Mouse (Mus musculus) intestine, embryonic 14.5 days (tissue): ENCODE data around the gene Iqcj. TPM values are rescaled to one million over a fixed set of nuclear protein-coding genes. Genes with fewer than 3 reads are reported as not detected.

Experiments used
- ATAC-seq: fragments of 200-750 bp; cut with Nextera tagmentation; replicated peaks from 2 replicates; pipeline ENCODE4 v1.8.0; 2017; ENCODE audit warnings: low read depth, moderate number of reproducible peaks, moderate TSS enrichment, moderate library complexity; ENCODE audit not compliant: low FRiP score, low TSS enrichment
- DNase-seq: peaks from one replicate; pipeline ENCODE4 v3.0.0-alpha.2; 2018; ENCODE audit warnings: low spot score
- H3K27ac ChIP-seq: fragments of 300-500 bp; sonication (generic); 2 replicates; pipeline ENCODE4 v1.5.1; 2014; ENCODE audit warnings: low read depth, mild to moderate bottlenecking, control low read depth
- H3K27me3 ChIP-seq: fragments of 300-500 bp; sonication (generic); replicated peaks from 2 replicates; pipeline ENCODE4 v1.6.1; 2014; ENCODE audit warnings: low read length, control low read depth; ENCODE audit not compliant: control insufficient read depth, insufficient read depth
- H3K36me3 ChIP-seq: fragments of 300-500 bp; sonication (generic); 2 replicates; pipeline ENCODE4 v1.6.1; 2014; ENCODE audit warnings: low read length, control low read depth; ENCODE audit not compliant: control insufficient read depth, insufficient read depth
- H3K4me1 ChIP-seq: fragments of 300-500 bp; sonication (generic); replicated peaks from 2 replicates; pipeline ENCODE4 v1.6.1; 2014; ENCODE audit warnings: low read length, control low read depth, mixed read lengths; ENCODE audit not compliant: control insufficient read depth, insufficient read depth
- H3K4me2 ChIP-seq: fragments of 300-500 bp; sonication (generic); 2 replicates; pipeline ENCODE4 v1.6.1; 2014; ENCODE audit warnings: low read length
- H3K4me3 ChIP-seq: fragments of 300-500 bp; sonication (generic); 2 replicates; pipeline ENCODE4 v1.5.1; 2014; ENCODE audit warnings: low read depth, low read length, control low read depth, mixed read lengths
- H3K9ac ChIP-seq: fragments of 300-500 bp; sonication (generic); 2 replicates; pipeline ENCODE4 v1.6.1; 2014; ENCODE audit warnings: mild to moderate bottlenecking, low read length
- H3K9me3 ChIP-seq: fragments of 300-500 bp; sonication (generic); 2 replicates; pipeline ENCODE4 v1.6.1; 2016; ENCODE audit warnings: low read length, control low read depth; ENCODE audit not compliant: control insufficient read depth
- WGBS: fragments of 180-500 bp; shearing (Covaris S2); extraction: QIAGEN DNeasy Blood & Tissue Kit; methylation state at CpG from one replicate; pipeline ENCODE4 v1.1.7; 2014; 5-methylcytosine and 5-hydroxymethylcytosine counted together
- polyA plus RNA-seq: library from polyadenylated mRNA; unstranded; fragments of >200 nt; fragmentation: Nextera tagmentation; extraction: Ambion mirVana; gene quantifications from 2 replicates; pipeline ENCODE4 v1.2.1, GENCODE M21; 2014

The Iqcj gene
- polyA plus RNA-seq, 1 experiment from 2014 or later = not detected

DNA sequence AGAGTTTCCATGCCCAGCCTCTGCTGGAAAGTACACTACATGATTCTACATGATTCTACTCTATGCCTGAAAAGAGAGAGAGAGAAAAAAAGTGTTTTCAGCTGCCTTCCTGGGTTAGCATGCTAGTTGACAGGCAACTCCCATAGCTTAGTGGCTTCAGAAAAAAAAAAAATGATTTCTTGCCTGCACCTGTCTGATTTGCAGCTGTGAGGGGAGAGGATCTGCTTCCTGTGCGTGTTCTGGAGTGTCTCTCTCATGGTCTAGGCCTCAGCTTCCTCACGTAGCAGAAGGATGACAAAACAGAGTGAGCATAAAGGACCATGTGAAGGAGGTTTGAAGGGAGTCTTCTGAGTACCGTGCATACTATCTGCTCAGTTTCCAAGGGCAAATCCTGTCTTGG lies 39.9 kb downstream of the Iqcj start:
- Histone ChIP-seq H3K9ac (no peak overlapping the region), H3K27me3 (no peaks in the 10 kb centered on the region), H3K36me3 (no peaks in the 10 kb centered on the region), H3K4me3 (no peak overlapping the region), H3K4me1 (no peaks in the 10 kb centered on the region), H3K27ac (no peak overlapping the region), H3K9me3 (no peaks in the 10 kb centered on the region), H3K4me2 (no peak overlapping the region)
- no peak for ATAC-seq
- no peak for DNase-seq
- 72% methylated on average over 3 of the region's 3 CpGs for WGBS

DNA sequence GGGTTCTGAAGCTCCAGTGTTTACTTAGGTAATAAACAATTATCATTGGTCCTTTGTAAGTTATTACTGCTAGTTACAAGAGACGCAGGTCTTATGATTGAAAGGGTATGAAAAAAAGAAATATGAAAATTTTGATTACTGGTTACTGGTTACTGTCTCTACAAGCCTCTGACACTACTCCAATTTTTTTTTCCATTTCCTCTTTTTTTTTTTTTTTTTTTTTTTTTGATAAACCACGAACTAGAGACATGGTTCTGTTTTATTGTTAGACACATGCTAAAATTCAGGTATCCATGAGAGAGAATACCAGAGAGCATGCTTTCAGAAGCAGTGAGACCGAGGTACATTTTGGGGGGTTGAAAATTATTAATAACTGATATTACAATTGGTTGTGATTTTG lies 43.8 kb downstream of the Iqcj start:
- no peak for ATAC-seq
- no peak overlapping the region for H3K27ac ChIP-seq
- no peak overlapping the region for H3K9ac ChIP-seq
- no peaks in the 10 kb centered on the region for H3K4me1 ChIP-seq
- H3K4me3 ChIP-seq = no peak overlapping the region
- no peaks in the 10 kb centered on the region for H3K36me3 ChIP-seq
- no peaks in the 10 kb centered on the region for H3K9me3 ChIP-seq
- H3K27me3 ChIP-seq = no peaks in the 10 kb centered on the region
- no peak for DNase-seq
- WGBS = 55% methylated on average over 3 of the region's 3 CpGs
- no peak overlapping the region for H3K4me2 ChIP-seq

GRCm38 (mm10) chr3:67947000-67947399 lies 55.0 kb downstream of the Iqcj start:
- Histone ChIP-seq H3K27ac (no peak overlapping the region), H3K4me3 (no peak overlapping the region), H3K4me1 (no peaks in the 10 kb centered on the region), H3K27me3 (no peaks in the 10 kb centered on the region), H3K9me3 (no peaks in the 10 kb centered on the region), H3K4me2 (no peak overlapping the region), H3K36me3 (no peaks in the 10 kb centered on the region), H3K9ac (no peak overlapping the region)
- DNase-seq (no peak), ATAC-seq (no peak)
- 83% methylated on average over 2 of the region's 2 CpGs for WGBS

- H3K9ac ChIP-seq = no peak overlapping the region
- no peaks in the 10 kb centered on the region for H3K4me1 ChIP-seq
- no peaks in the 10 kb centered on the region for H3K36me3 ChIP-seq
- no peaks in the 10 kb centered on the region for H3K27me3 ChIP-seq
- H3K9me3 ChIP-seq = no peaks in the 10 kb centered on the region
- WGBS = 56% methylated on average over 5 of the region's 5 CpGs
- DNase-seq (no peak), ATAC-seq (no peak)
- H3K4me2 ChIP-seq = no peak overlapping the region
- H3K27ac ChIP-seq = no peak overlapping the region
- H3K4me3 ChIP-seq = no peak overlapping the region
Measured at GRCm38 (mm10) chr3:67952517-67952940, 60.5 kb downstream of the Iqcj start.

DNA sequence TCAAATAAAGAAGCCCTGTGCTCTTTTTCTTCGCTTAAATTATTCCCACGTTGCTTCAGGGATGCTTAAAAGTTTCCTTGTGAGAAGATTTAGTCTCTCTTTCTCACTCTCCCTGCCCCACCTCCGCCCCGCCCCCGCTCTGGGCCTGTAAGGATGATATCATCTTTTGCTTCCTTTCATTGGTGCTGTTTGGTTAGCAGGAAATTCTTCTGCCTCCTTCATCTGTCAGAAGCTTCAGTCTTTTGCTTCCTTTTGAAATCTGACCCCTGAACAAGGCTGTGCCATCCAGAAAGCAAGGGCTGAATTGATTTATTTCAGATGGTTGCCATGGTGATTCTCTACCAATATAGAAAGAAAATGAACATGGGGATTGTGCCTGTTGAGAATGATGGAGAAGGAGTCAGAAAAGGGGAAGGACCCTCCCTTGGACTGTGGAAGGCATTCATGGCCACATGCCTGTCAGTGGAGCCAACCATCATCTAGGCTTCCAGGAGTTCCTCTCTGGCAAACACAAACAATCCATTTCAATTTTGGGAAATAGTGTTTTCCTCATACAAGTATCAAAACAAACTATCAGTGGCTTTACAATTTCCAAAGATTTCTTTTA lies 62.5 kb downstream of the Iqcj start:
- no peak overlapping the region for H3K27ac ChIP-seq
- no peaks in the 10 kb centered on the region for H3K36me3 ChIP-seq
- H3K9ac ChIP-seq = no peak overlapping the region
- no peak overlapping the region for H3K4me3 ChIP-seq
- no peaks in the 10 kb centered on the region for H3K27me3 ChIP-seq
- H3K4me1 ChIP-seq = no peaks in the 10 kb centered on the region
- 34% methylated on average over 5 of the region's 5 CpGs for WGBS
- ATAC-seq = no peak
- no peaks in the 10 kb centered on the region for H3K9me3 ChIP-seq
- DNase-seq = no peak
- no peak overlapping the region for H3K4me2 ChIP-seq

DNA sequence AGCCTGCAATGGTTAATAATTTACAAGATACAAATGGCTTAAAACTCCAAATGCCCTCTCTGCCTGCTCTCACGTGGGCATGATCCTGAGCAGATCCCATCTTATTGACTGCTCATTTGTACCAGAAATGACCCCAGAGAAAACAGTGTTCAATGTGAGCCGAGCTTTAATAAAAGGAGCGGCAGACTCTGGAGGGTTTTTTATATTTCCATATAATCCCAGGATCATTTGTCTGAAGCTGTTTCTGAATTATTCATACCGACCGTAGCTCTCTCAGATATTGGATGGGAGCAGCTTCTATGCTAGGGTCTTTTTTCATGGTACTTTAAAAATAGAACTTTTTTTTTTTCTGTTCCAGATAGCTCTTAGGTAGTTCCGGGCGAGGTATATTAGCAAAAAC lies 67.7 kb downstream of the Iqcj start:
- H3K4me1 ChIP-seq = no peaks in the 10 kb centered on the region
- no peaks in the 10 kb centered on the region for H3K27me3 ChIP-seq
- no peak overlapping the region for H3K4me2 ChIP-seq
- no peak overlapping the region for H3K27ac ChIP-seq
- H3K9ac ChIP-seq = no peak overlapping the region
- H3K36me3 ChIP-seq = no peaks in the 10 kb centered on the region
- no peaks in the 10 kb centered on the region for H3K9me3 ChIP-seq
- 47% methylated on average over 7 of the region's 7 CpGs for WGBS
- ATAC-seq (no peak), DNase-seq (no peak)
- H3K4me3 ChIP-seq = no peak overlapping the region

DNA sequence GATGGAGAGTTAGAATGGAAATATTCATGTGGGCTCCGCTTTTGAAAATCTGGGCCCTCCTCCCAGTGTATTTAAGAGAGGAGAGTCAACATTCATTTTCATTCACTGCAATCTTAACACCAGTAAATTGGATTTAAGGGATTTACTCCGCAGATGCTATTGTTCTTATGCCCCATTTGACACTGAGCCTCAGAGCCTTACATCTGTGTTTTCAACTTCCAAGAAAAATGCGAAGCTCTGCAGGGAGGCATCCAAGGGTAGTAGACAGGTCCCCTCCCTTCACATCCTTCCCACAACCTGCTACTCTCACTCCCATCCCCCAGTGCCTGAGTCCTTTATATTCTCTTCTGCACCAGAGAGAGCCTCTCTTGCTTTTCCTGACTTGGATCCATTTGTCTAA lies 68.1 kb downstream of the Iqcj start:
- 40% methylated on average over 3 of the region's 3 CpGs for WGBS
- Histone ChIP-seq H3K9ac (no peak overlapping the region), H3K4me2 (no peak overlapping the region), H3K9me3 (no peaks in the 10 kb centered on the region), H3K4me1 (no peaks in the 10 kb centered on the region), H3K36me3 (no peaks in the 10 kb centered on the region), H3K27me3 (no peaks in the 10 kb centered on the region), H3K4me3 (no peak overlapping the region), H3K27ac (no peak overlapping the region)
- no peak for DNase-seq
- no peak for ATAC-seq

DNA sequence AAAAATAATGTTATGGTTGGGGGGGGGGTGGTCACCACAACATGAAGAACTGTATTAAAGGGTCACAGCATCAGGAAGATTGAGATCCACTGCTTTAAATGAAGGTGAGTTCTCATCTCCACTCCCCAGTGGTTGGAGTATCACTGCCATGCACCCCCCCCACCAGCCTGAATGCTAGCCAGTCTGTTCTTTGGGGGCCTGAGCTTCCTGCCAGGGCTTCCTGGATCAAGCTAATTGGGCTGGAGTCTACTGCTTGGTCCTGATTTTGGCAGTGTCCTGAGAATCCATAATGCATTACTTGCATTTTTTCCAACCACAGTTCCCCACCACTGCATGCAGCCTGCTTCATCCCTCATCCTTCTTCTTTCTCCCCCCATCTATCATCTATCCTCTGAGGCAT lies 68.7 kb downstream of the Iqcj start:
- no peaks in the 10 kb centered on the region for H3K27me3 ChIP-seq
- no peaks in the 10 kb centered on the region for H3K9me3 ChIP-seq
- H3K27ac ChIP-seq = no peak overlapping the region
- ATAC-seq (no peak), DNase-seq (no peak)
- H3K4me3 ChIP-seq = no peak overlapping the region
- H3K9ac ChIP-seq = no peak overlapping the region
- no peaks in the 10 kb centered on the region for H3K36me3 ChIP-seq
- no peaks in the 10 kb centered on the region for H3K4me1 ChIP-seq
- no peak overlapping the region for H3K4me2 ChIP-seq

DNA sequence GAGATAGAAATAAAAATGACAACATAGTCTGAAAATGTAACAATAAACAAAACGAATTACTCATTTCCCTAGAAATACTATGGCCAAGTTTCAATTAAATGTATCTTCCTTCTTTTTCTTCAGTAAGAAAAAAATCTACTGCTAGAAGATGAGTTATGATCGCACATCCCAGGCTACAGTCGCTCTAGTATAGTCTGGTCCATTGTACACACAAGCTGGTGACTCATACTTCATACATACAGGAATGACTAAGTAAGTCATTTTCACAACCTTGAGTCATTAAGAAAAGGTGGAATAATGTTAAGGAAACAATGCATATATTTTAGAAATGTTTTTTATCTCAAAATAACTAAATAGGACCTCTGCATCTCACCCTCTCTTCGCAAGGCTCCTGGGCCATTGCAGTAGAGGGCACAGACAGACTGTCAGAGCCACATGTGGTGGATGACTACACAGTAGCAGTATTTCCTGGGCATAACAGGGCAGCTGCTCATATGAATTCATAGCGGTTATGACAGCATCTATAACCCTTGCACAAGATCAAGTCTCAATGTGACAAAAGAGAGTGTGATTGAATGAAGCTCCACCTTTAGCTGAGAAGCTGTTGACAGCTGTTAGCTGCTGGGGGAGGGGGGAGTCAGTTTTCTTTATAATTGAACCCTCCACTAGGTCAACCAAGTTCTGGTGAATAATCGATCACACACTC lies 70.1 kb downstream of the Iqcj start:
- no peaks in the 10 kb centered on the region for H3K4me1 ChIP-seq
- no peaks in the 10 kb centered on the region for H3K36me3 ChIP-seq
- DNase-seq (no peak), ATAC-seq (no peak)
- no peak overlapping the region for H3K4me2 ChIP-seq
- no peak overlapping the region for H3K9ac ChIP-seq
- H3K4me3 ChIP-seq = no peak overlapping the region
- no peaks in the 10 kb centered on the region for H3K9me3 ChIP-seq
- WGBS = 82% methylated on average over 6 of the region's 6 CpGs
- H3K27me3 ChIP-seq = no peaks in the 10 kb centered on the region
- H3K27ac ChIP-seq = no peak overlapping the region
